Mouse (Mus musculus): ENCODE results near the gene Gsk3a.

The Gsk3a gene

GRCm38 (mm10) chr7:25237249-25238014 lies at the start of gene Gsk3a:
Gene Gsk3a, minus strand, starts transcription at chr7:25237851.
- no peak for DNase-seq (ENCODE audit: low spot score)

GRCm38 (mm10) chr7:25286989-25287388 lies 49.3 kb upstream of the Gsk3a start:
- DNase-seq (ENCODE audit: low spot score) = no peak

- DNase-seq (ENCODE audit: low spot score) = no peak
These were observed 48.0 kb upstream of the Gsk3a start for GRCm38 (mm10) chr7:25285511-25286238.

- DNase-seq (ENCODE audit: low spot score) = no peak
These were observed 47.1 kb upstream of the Gsk3a start for GRCm38 (mm10) chr7:25284766-25285165.

GRCm38 (mm10) chr7:25284171-25284570 lies 46.5 kb upstream of the Gsk3a start:
- DNase-seq (ENCODE audit: low spot score) = no peak

DNA sequence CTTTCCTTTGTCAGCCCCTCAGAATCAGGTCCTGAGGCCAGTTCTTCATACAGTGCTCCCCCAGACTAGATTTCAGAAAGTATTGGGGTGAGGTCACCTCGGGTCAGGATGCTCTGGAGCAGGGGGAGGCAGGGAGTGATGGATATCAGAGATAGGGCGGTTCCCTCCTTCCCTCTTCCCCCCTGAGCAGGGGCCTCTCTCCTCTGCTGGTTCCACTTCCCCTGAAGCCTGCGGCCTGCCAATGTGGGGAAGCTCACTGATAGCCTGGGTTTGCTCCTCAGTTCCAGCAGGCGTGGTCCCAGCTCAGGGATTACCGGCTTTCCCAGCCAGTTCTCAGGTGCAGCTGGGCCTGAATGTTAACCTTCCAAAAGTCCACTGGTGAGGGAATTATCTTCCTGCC lies 46.0 kb upstream of the Gsk3a start:
- no peak for DNase-seq (ENCODE audit: low spot score)

- peak; percentile 31 for DNase-seq (ENCODE audit: low spot score)
These were observed 45.1 kb upstream of the Gsk3a start for GRCm38 (mm10) chr7:25282731-25283211.

DNA sequence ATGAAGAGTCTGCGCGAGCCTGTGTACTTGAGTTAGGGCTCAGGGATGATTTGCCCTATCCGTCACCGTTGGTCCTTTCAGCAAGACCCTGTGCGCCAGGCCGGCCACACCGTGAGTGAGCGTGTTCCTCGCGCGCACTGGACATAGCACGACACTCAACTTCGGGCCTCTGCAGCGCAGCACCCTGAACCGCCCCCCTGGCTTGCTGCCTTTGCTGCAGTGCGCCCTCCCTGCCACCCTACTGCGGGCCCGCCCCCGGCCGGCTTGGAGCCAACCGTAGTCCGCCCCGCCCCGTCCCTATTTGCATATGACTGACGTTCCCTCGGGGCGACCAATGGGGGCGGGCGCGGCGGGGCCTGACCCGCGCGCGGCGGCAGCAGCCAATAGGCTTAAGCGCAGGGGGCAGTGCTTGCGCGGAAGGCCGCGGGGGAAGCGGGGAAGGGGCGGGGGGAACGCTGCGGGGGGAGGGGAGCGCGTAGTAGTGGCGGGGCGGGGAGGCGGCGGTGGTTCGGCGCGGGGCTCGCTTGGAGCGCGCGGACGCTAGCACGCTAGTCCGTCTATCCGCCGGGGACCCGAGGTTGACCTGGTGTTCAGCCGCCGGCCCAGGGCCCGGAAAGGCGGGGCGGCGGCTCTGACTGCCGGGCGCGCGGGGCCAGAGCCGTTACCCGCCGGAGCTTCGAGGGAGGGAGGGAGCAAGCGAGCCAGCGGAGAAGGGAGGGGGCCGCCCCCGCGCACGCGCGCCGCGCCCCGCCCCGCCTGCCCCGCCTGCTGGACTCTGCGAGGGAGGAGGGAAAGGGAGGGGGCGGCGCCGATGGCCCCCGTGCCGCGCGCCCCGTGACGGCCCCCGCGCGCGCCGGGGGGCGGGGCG lies 44.3 kb upstream of the Gsk3a start:
- DNase-seq (ENCODE audit: low spot score) = peak; percentile 90

DNA sequence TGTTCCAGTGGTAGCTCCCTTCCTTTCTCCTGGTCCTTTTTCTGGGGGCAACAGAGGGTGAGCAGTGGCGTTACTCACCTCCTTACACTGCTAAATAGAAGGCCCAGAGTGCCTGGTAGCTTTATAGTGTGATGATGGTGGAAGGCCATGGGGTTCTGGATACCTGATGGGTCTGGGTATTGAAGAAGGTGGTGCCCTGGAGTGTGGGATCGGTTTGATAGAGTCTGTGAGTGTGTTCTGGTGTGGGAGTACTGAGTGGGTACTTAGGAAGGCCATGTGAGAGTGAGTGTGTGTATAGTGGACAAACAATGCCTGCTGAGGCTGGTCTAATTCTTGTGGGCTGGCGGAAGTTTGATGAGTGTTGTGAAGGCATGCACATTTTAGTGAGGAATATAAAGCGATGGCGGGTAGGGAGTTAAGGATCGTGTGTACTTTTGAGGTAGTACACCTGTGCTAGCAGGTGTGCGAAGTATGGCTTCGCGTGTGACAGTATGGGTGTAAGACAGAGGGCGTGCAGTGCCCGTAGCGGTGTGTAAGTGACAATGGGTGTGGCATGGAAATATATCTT lies 43.6 kb upstream of the Gsk3a start:
- DNase-seq (ENCODE audit: low spot score) = no peak

DNA sequence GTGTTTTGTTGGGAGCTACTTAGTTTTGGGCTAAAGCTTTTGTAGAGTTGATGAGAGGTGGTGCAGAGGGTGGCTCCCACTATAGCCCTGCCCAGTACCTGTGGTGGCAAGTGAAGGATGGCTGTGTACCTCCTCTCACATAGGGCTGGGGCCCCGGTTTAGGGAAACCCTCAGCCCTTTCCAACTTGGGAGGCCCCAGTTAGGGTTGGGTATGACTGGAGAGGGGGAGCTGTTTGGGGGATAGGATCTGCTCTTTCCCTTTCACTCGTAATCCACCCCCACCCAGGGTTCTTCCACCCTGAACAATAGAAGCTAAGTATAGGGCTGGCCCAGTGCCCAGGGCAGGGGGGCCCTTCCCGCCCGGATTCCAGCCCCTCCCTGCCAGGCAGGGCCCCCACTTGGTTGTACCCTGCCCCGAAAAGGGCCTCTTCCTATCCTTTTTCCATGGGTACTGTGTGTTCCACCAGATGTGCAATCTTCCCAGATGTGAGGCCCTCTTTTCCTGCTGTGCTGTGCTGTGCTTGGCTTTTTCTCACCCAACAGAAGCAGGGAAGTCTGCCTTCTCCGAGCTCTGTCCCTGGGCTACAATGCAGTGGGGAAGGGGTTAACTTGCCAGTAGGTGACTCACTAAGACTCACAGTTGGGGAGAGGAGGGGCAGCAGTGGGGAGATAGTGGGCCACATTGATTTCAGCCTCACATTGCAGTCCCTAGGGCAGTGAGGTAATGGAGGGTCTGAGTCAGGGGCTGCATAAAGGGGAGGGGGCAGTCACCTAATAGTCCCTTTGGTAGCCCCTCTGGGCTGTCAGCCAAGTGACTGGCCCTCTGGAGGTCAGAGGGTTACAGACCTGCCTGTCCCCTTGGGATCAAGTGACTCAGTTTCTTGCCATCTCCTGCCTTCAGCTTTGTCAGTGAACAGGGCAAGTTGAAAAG lies 42.5 kb upstream of the Gsk3a start:
- peak; percentile 61 for DNase-seq (ENCODE audit: low spot score)

GRCm38 (mm10) chr7:25279076-25279860 lies 41.6 kb upstream of the Gsk3a start:
- DNase-seq (ENCODE audit: low spot score) = peak; percentile 71

DNA sequence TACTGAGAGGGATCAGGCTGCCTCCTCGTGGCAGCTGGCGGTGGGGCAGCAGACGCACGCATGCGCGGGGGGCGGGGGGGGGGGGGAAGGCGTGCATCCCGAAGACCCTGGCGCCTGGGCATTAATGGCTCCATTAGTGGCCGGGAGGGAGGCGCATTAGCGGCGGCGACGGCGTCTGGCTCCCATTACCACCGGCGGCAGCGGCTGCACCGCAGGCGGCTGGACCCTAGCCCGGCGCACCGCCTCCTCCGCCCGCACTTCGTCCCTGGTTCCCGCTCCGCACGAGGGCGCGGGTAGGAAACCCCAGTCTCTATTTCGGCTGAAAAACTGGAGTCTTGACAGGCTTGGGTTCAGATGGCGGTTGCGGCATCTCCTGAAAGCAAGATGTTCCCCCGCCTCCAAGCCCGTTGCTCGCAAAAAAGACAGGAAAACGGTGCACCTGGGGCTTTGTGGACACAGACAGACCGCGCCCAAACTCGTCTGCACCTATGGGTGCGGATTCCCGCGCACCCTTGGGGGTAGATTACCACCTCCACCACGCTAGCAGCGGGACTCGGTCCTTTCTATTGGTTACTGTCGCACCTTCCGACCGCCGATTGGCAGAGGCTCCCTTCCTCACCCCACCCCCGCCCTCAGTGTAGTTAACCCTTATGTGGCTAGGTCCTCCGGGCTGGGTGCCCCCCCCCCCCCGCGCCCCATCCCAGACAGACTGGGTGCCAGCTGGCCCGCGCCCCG lies 40.9 kb upstream of the Gsk3a start:
- peak; percentile 85 for DNase-seq (ENCODE audit: low spot score)

DNA sequence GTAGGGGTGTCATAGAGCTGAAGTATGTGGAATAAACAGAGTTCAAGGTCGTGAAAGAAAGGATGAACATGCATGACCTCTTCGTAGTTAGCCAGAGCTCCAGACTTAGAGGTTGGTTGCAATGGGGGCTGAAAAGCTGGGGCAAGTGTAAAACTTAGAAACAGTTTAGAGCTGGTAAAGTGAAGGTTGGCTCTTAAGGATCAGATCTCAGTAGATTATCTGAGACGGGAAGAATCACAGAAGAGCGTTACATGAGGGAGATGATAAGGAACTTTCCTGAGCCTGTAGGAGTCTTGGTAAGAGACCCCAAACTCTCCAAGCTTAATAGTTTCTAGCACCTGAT lies 40.3 kb upstream of the Gsk3a start:
- no peak for DNase-seq (ENCODE audit: low spot score)

- DNase-seq (ENCODE audit: low spot score) = no peak
These were observed 39.8 kb upstream of the Gsk3a start for GRCm38 (mm10) chr7:25277405-25277804.

GRCm38 (mm10) chr7:25275555-25276298 lies 38.1 kb upstream of the Gsk3a start:
- no peak for DNase-seq (ENCODE audit: low spot score)

- DNase-seq (ENCODE audit: low spot score) = no peak
These were observed 37.3 kb upstream of the Gsk3a start for GRCm38 (mm10) chr7:25274996-25275395.

- DNase-seq (ENCODE audit: low spot score) = no peak
These were observed 36.9 kb upstream of the Gsk3a start for GRCm38 (mm10) chr7:25274571-25274970.

Data from adipocyte (in vitro differentiated cells).